Mouse (Mus musculus) stomach, embryonic 16.5 days (tissue): ENCODE data around the gene Lrrc17. TPM values are rescaled to one million over a fixed set of nuclear protein-coding genes. Genes with fewer than 3 reads are reported as not detected.

Source experiments
- ATAC-seq: fragments of 200-750 bp; cut with Nextera tagmentation; 2 replicates; pipeline ENCODE4 v1.8.0; 2017; ENCODE audit warnings: moderate number of reproducible peaks, moderate TSS enrichment; ENCODE audit not compliant: insufficient read depth, low FRiP score
- H3K27ac ChIP-seq: fragments of 300-500 bp; sonication (generic); 2 replicates; pipeline ENCODE4 v1.5.1; 2014; ENCODE audit warnings: low read length
- H3K27me3 ChIP-seq: fragments of 300-500 bp; sonication (generic); 2 replicates; pipeline ENCODE4 v1.6.1; 2014; ENCODE audit warnings: low read length, control low read depth, mixed read lengths; ENCODE audit not compliant: control insufficient read depth, insufficient read depth
- H3K36me3 ChIP-seq: fragments of 300-500 bp; sonication (generic); 2 replicates; pipeline ENCODE4 v1.6.1; 2014; ENCODE audit warnings: low read length; ENCODE audit not compliant: control insufficient read depth, insufficient read depth
- H3K4me1 ChIP-seq: fragments of 300-500 bp; sonication (generic); 2 replicates; pipeline ENCODE4 v1.6.1; 2014; ENCODE audit warnings: low read length, control low read depth, mixed read lengths; ENCODE audit not compliant: control insufficient read depth, insufficient read depth
- H3K4me2 ChIP-seq: fragments of 300-500 bp; sonication (generic); 2 replicates; pipeline ENCODE4 v1.6.1; 2014; ENCODE audit warnings: low read depth, low read length, mixed read lengths
- H3K4me3 ChIP-seq: fragments of 300-500 bp; sonication (generic); replicated peaks from 2 replicates; pipeline ENCODE4 v1.5.1; 2014; ENCODE audit warnings: mild to moderate bottlenecking, low read length
- H3K9ac ChIP-seq: fragments of 300-500 bp; sonication (generic); 2 replicates; pipeline ENCODE4 v1.6.1; 2014; ENCODE audit warnings: low read length
- H3K9me3 ChIP-seq: fragments of 300-500 bp; sonication (generic); replicated peaks from 2 replicates; pipeline ENCODE4 v1.6.1; 2016; ENCODE audit warnings: low read length, control low read depth; ENCODE audit not compliant: control insufficient read depth
- WGBS: fragments of 180-500 bp; shearing (Covaris S2); extraction: QIAGEN DNeasy Blood & Tissue Kit; methylation state at CpG from one replicate; pipeline ENCODE4 v1.1.7; 2014; 5-methylcytosine and 5-hydroxymethylcytosine counted together
- polyA plus RNA-seq: library from polyadenylated mRNA; unstranded; fragments of >200 nt; fragmentation: Nextera tagmentation; extraction: Ambion mirVana; gene quantifications from 2 replicates; pipeline ENCODE4 v1.2.1, GENCODE M21; 2015

Gene Lrrc17
- polyA plus RNA-seq, 1 experiment from 2014 or later: 74.7 TPM

- Histone ChIP-seq H3K4me1 (peaks cover 12% of the 10 kb centered on the region), H3K9ac (no peak overlapping the region), H3K27ac (no peak overlapping the region), H3K4me3 (no peak overlapping the region), H3K9me3 (no peaks in the 10 kb centered on the region), H3K36me3 (no peaks in the 10 kb centered on the region), H3K27me3 (no peaks in the 10 kb centered on the region), H3K4me2 (no peak overlapping the region)
- 0 out of 2 replicates have a peak, but pooled peaks have one; percentile 13 for ATAC-seq
- WGBS: 78% methylated on average over 4 of the region's 4 CpGs
Measured at GRCm38 (mm10) chr5:21553685-21554084, 10.3 kb downstream of the Lrrc17 start.

DNA sequence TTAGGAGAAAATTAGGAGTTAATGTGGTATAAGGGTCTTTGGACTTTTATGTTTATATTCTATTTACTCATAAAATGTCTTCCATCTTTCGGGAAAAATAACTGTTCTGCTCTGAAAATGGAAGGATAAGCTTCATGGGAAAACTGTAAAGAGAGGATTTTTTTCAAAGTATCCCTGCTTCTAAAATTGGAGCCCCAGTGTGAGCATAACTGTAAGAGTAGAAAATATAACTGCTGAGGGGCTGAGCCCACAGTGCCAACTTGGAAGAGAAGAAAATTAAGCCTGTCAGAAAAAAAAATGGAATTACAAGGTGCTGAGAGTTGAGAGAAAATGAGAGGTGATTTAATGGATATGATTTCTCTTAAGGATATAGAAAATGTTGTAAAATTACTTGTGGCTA lies 11.4 kb downstream of the Lrrc17 start:
- H3K9me3 ChIP-seq: no peaks in the 10 kb centered on the region
- peaks cover 8% of the 10 kb centered on the region for H3K4me1 ChIP-seq
- no peak for ATAC-seq
- H3K27ac ChIP-seq: no peak overlapping the region
- H3K4me3 ChIP-seq: no peak overlapping the region
- WGBS: 73% methylated on average over 1 of the region's 1 CpGs
- no peaks in the 10 kb centered on the region for H3K36me3 ChIP-seq
- no peak overlapping the region for H3K9ac ChIP-seq
- H3K27me3 ChIP-seq: no peaks in the 10 kb centered on the region
- no peak overlapping the region for H3K4me2 ChIP-seq

DNA sequence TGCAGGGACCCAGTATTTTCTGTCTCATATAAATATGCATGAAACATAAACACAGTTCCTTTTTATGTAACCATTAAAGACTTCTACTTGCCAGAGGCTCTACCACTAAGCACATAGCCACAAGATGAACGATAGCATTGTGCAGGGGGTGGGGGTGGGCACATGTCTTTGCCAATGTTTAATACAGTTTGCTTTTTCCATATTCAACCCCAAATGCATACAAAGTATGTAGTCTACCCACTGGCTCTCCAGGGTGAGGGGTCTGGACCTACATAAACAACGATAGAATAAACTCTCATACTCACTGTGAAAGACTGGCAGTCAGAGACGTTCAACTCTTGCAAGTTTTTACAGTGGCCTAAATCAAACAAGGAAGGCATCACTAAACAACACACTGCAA lies 13.1 kb downstream of the Lrrc17 start:
- no peaks in the 10 kb centered on the region for H3K27me3 ChIP-seq
- no peaks in the 10 kb centered on the region for H3K36me3 ChIP-seq
- H3K27ac ChIP-seq: no peak overlapping the region
- ATAC-seq: no peak
- H3K4me2 ChIP-seq: no peak overlapping the region
- no peaks in the 10 kb centered on the region for H3K9me3 ChIP-seq
- WGBS: 42% methylated on average over 3 of the region's 3 CpGs
- H3K4me3 ChIP-seq: no peak overlapping the region
- no peak overlapping the region for H3K9ac ChIP-seq
- H3K4me1 ChIP-seq: peaks cover 8% of the 10 kb centered on the region

GRCm38 (mm10) chr5:21563936-21564335 lies 20.6 kb downstream of the Lrrc17 start:
- no peak overlapping the region for H3K9ac ChIP-seq
- 83% methylated on average over 2 of the region's 2 CpGs for WGBS
- no peak for ATAC-seq
- H3K27ac ChIP-seq: no peak overlapping the region
- no peaks in the 10 kb centered on the region for H3K4me1 ChIP-seq
- no peaks in the 10 kb centered on the region for H3K27me3 ChIP-seq
- H3K4me2 ChIP-seq: no peak overlapping the region
- no peak overlapping the region for H3K4me3 ChIP-seq
- no peaks in the 10 kb centered on the region for H3K36me3 ChIP-seq
- no peaks in the 10 kb centered on the region for H3K9me3 ChIP-seq

- H3K9me3 ChIP-seq: no peaks in the 10 kb centered on the region
- H3K9ac ChIP-seq: no peak overlapping the region
- WGBS: 91% methylated on average over 9 of the region's 9 CpGs
- H3K36me3 ChIP-seq: no peaks in the 10 kb centered on the region
- H3K27me3 ChIP-seq: no peaks in the 10 kb centered on the region
- no peak for ATAC-seq
- no peak overlapping the region for H3K27ac ChIP-seq
- no peaks in the 10 kb centered on the region for H3K4me1 ChIP-seq
- H3K4me3 ChIP-seq: no peak overlapping the region
- no peak overlapping the region for H3K4me2 ChIP-seq
Measured at GRCm38 (mm10) chr5:21565392-21566065, 22.2 kb downstream of the Lrrc17 start.

DNA sequence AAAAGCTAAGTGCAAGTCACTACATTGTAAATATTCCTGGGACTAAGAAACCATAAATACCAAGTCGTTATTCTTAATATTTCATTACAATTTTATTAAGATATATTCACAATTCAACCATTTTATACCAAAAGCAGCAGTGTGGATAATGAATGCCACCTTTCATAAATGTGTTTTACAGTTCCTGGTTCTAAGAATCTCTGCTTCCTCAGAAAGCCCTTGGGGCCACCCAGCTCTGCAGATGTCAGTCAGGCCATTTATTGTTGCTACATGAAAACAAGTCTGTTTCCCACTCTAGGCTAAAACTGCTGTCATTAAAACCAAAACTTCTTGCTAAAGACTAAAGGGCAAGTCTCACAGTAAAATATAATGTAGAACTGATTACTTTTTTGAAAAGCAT lies 24.4 kb downstream of the Lrrc17 start:
- WGBS: 66% methylated on average over 1 of the region's 1 CpGs
- Histone ChIP-seq H3K36me3 (no peaks in the 10 kb centered on the region), H3K4me3 (no peak overlapping the region), H3K27me3 (no peaks in the 10 kb centered on the region), H3K4me2 (no peak overlapping the region), H3K9ac (no peak overlapping the region), H3K4me1 (no peaks in the 10 kb centered on the region), H3K9me3 (no peaks in the 10 kb centered on the region), H3K27ac (no peak overlapping the region)
- no peak for ATAC-seq

DNA sequence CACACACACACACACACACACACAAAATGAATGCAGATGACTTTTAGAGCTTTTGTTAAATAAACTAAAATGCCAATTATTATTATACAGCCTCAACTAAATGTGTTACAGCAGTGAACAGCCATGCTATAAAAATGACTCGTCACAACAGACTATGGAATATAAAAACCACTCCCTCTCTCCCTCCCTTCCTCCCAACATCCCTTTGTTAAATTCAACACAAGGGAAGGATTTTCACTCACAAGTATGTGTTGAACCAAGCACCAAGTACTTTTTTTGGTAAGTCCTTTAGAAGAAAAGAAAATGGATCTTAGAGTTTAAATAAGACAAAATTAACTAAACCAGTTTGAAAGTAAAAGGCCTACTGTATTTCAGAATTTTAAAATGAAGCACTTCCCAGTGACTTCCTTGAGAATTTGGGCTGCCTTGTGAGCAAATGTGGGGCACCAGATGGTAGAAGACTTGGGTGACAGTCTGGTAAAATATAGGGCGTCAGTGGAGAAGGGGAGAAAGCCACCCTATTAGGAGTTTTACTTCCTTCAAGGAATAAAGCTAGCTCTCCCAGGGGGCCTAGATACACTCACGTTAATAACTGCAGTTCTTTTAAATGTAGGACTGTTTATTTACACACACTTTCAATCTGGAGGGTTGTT lies 29.5 kb downstream of the Lrrc17 start:
- H3K27ac ChIP-seq: no peak overlapping the region
- H3K4me2 ChIP-seq: no peak overlapping the region
- no peaks in the 10 kb centered on the region for H3K27me3 ChIP-seq
- no peaks in the 10 kb centered on the region for H3K36me3 ChIP-seq
- no peak overlapping the region for H3K4me3 ChIP-seq
- ATAC-seq: no peak
- no peak overlapping the region for H3K9ac ChIP-seq
- no peaks in the 10 kb centered on the region for H3K4me1 ChIP-seq
- H3K9me3 ChIP-seq: no peaks in the 10 kb centered on the region
- 64% methylated on average over 3 of the region's 3 CpGs for WGBS

- Histone ChIP-seq H3K27me3 (no peaks in the 10 kb centered on the region), H3K4me2 (no peak overlapping the region), H3K36me3 (no peaks in the 10 kb centered on the region), H3K4me3 (no peak overlapping the region), H3K9me3 (no peaks in the 10 kb centered on the region), H3K9ac (no peak overlapping the region), H3K4me1 (no peaks in the 10 kb centered on the region), H3K27ac (no peak overlapping the region)
- 66% methylated on average over 21 of the region's 21 CpGs for WGBS
- ATAC-seq: no peak
Measured at GRCm38 (mm10) chr5:21574386-21575209, 31.2 kb downstream of the Lrrc17 start.

DNA sequence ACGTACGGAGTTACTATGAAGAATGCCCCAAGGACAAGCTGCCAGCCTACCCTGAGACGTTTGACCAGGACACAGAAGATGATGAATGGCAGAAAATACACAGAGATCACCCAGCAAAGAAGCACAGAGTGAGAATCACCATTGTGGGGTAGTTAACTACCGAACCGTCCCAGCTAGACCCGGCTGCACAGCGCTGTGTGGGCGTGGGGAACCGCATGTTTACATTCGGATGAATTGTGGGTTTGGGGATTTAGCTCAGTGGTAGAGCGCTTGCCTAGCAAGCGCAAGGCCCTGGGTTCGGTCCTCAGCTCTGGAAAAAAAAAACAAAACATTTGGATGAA lies 31.8 kb downstream of the Lrrc17 start:
- Histone ChIP-seq H3K4me1 (no peaks in the 10 kb centered on the region), H3K27ac (no peak overlapping the region), H3K9ac (no peak overlapping the region), H3K9me3 (no peaks in the 10 kb centered on the region), H3K4me3 (no peak overlapping the region), H3K27me3 (no peaks in the 10 kb centered on the region), H3K4me2 (no peak overlapping the region), H3K36me3 (no peaks in the 10 kb centered on the region)
- ATAC-seq: no peak
- WGBS: 72% methylated on average over 13 of the region's 13 CpGs
